Mouse (Mus musculus) left cerebral cortex, adult 9 months (tissue): ENCODE results near the gene Asb2.

Source experiments
- DNase-seq, 2 experiments: peaks; one replicate each; pipeline ENCODE4 v3.0.0; 2022; ENCODE audit warnings: low spot score in 2 of 2

Asb2 gene

DNA sequence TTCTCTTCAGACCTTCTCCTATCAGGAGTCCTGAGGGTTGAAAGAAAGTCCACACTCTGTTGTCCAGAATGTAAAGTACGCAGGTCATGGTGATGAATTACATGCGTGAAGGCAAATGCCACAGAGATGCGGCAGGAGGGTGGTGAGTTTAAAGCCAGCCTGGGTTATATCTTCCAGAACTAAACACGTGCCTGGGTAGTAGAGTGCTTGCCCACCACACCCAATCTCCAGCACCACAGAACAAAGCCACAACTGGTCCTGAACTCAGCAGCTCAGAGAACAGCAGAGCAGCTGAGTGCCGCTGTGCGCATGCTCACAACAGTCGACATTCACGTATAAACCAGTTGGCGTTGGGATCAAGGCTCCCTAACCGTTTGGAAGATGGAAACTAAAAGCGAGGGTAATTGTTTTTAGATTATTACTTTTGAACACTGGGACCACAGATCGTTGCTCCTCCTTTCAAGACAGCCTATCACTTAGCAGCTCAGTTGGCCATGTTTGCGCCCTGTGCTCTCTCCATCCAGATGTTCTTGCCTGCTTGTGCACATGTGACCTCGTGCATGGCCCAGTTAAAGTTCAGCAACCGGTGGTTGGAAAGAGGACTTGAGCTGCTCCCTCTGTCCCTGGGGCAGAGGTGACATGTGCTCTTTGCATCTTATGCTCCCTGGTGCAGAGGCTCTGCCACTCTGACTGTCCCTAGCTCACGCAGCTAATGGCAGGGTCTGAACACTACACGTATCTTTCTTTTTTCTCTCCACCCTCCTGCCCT, 5.9 kb upstream of the Asb2 start:
- DNase-seq = no peak

DNA sequence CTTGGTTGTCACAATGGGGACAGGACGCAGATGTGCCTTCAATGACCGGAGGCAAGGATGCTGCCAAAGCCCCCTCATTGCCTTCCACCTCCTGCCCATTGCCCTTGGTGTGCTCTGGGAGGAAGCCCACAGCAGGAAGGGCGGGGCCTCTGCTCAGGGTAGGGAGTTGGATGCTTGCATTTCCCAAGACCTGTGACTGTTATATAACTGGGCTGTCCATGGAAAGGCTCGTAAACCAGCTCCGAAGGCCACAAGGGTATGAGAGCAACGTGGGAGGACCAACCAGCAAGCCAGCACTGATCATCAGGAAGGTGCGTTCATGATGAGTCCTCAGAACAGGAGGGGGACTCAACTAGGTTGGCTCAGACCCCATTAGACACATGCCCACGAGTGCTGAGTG, 5.0 kb upstream of the Asb2 start:
- no peak for DNase-seq

DNA sequence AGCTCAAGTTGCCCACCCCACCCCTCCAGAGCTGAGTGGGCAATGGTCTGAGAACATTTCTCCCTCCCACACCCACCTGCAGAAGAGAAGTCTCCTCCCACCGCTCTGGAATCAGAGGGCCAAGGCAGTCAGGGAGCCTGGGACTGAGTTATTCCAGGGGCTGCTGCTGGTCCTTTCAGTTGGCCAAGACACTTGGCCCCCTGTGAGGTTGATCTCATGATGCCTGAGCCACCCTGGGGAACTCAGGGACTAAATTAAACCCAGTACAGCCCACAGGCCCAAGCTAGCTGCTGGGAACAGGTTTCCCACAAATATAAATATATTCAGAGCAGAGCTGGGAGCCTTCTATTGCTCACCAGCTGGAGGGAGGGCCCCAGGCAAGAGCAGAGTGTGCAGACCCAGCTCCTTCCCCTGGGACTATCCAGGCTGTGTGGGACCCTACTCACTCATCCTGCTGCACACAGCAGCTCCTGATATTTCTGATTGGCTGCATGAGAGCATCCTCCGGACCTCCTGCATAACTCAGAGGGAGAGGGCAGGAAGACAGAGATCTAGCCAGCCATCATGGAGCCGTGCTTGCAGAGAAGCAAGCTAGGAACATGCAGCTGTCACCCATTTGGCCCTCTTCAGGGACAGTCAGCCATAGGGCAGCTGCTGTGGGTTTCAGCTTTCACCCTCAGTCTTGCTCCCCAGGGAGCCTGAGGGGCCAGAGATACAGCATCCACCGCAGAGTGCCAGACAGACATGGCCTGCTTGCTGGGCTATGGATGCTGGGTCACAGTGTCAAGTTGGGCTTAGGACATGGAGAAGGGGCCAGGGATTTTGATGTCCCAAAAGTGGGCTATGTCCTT, 3.4 kb upstream of the Asb2 start:
- DNase-seq = no peak

DNA sequence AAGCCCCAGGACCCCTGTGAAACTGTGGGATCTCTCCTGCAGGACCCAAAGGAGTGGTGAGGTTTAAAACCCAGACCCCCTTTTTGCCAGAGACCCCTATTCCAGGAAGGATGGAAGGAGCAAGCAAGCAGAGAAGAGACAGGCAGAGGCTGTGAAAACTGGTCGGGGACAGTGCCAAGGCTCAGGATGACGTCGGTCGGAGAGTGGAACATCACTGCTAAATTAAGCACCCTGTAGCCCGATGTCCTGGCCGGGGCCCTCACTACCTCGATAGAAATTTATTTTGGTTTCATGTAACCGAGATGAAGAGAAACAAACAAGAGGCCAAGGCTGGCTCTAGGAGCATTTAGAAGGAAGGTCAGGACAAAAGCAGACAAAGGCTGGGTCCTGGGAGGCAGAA, 2.4 kb upstream of the Asb2 start:
- no peak for DNase-seq

DNA sequence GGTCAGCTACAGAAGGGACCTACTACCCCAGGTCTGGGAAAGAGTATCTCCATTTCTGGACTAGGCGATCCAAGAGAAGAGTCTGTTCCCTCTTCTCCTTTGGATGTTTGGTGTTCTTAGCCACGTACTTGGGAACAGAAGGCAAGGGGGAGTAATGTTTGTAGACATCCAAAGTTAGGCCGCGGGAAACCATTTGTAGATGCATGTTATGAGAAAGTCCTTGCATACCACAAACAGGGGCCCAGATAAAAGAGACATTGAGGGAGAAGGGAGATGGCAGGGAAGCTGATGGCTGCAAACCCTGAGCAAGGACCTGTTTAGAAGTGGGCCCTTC, 581 bp upstream of the Asb2 start:
- DNase-seq = no peak

DNA sequence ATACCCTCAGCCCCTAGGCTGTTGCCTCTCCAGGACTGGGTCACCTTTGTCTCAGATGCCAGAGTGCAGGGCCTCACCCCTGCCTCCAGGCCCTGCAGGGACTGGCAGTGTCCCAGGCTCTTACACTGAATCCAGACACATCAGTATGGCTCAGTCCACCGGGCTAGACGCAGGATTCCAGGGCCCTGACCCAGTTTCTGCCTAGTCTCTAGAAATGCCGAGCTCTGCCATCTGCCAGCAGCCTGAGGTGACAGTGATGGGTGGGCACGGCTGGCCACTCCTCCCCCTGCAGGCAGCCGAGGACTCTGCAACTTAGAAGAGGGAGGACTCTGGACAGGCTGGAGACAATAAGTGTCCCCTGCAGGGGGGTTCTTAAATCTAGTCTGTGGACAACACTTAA, 2.3 kb downstream of the Asb2 start:
- DNase-seq = no peak

DNA sequence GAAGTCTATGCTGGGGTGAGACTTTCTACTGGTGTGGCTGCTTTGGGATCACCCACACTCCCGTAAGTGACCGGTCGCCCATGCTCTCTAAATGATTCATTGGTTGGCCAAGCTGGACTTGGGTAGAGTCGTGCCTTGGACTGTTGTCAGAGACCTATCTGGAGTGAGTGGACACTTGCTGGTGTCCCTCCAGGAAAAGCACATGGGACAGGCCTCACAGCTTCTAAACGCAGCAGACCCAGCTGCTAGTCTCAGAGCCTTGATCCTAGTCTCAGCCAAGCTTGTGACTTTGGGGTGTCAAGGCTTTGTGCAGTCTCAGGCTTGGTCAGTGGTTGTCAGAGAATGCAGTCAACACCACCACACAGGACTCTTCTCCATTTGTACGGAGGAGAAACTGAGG, 3.1 kb downstream of the Asb2 start:
- DNase-seq = no peak

DNA sequence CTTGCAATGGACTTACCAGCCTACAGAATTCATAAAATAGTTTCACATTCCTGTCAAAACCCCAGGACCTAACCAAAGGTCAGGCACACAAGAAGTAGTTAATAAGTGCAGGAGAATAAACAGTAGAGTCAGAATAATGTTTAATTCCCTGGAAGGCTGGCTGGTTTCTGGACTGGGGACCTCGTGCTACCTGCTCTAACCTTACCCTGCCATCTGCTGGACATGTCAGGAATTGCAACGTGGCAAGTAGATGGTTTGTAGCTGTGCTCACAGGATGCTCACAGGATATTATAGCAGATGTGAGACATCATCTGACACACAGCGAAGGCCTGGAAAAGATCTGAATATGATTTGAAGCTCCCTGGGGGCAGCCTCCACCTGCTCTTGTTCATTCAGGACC, 7.3 kb downstream of the Asb2 start:
- DNase-seq = peak in 1 of 2 experiments; percentile 89

DNA sequence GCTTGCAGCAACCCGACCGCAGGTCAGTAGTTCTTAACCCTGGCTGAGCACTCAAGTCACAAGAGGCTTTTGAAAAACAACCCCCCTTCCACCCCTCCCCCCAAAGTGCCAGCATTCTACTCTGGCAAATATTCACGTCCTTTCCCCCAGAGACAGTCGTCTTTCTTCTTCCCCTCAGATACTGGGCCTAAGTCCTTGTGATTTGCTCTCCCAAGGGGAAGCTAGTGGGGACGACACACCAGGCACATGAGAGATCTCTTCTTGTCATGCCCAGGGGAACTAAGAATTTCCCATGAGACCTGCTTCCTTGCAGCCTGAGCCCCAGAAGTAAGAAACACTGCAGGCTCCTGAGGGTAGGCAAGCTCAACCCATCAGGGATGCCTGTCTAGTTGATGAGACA, 8.4 kb downstream of the Asb2 start:
- no peak for DNase-seq

DNA sequence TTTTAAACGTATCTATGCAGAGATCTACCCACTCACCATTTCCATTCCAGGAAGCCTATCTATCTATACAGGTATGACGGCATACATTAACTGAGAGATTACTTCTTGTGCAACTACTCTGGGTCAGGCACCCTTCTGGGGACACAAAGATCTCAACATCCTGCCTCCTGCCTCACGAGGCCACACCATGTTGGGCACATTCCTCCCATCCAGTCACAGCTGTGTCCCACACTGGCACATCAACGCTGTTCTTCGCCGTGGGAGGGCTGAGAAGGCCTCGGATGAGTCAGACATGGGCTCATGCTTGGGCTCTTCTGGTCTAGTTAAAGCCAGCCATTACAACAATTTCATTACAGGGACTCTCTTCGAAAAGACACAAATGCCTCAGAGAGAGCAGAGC, 8.9 kb downstream of the Asb2 start:
- peak in 1 of 2 experiments; percentile 62 for DNase-seq

DNA sequence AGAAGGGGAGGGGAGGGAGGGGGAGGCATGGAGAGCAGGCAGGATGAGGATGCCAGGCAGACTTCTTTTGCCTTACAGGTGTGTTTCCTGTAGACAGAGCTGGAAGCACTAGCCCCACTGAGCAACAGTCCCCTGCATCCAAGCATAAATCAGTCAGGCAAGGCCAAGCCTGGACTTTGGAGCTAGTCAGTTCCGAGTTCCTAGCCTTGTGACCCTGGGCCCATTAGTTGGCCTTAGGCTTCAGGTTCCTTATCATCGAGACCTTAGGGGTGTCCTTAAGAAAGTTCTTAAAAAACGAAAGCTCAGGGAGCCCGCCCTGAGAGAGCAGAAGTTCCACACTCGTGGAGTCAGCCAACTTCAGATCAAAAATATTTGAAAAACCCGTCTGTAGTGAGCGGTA, 10.9 kb downstream of the Asb2 start:
- DNase-seq = no peak

DNA sequence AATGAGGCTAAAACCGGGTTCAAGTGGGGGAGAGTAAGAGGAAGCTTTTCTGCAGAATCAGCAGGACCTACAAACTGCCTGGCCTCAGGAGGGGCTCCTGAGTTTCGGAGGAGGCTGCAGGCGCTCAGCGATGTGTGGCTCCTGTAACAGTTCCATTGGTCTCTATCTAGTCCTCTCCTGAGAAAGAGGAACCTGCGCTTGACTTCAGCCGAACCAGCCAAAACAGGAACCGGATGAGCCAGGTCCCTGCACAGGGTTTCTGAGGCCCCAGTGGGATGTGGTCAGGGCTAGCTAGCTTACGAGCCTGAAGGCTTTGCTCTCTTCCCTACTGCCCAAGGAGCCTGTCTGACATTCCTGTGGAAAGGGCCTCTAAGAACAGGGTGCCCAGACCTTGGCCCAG, 12.3 kb downstream of the Asb2 start:
- DNase-seq = no peak

DNA sequence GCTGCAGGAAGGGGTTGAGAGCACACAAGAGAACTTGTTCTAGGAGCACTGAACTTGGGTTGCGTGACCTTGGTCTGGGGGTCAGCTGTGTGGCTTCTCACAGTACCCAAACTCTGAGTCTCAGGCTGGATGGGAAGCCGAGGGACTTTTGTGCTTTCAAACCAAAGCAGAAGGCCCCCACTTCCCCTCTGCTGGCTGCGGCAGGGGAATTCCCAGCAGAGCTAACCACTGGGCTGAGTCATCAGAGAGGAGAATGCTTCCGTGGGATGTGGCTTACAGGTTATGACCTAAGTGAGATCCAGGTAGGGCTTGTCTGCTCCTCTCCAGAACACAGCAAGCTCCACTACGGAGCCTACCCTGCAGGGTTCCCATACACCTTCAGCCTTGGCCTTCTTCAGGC, 14.6 kb downstream of the Asb2 start:
- DNase-seq = no peak

DNA sequence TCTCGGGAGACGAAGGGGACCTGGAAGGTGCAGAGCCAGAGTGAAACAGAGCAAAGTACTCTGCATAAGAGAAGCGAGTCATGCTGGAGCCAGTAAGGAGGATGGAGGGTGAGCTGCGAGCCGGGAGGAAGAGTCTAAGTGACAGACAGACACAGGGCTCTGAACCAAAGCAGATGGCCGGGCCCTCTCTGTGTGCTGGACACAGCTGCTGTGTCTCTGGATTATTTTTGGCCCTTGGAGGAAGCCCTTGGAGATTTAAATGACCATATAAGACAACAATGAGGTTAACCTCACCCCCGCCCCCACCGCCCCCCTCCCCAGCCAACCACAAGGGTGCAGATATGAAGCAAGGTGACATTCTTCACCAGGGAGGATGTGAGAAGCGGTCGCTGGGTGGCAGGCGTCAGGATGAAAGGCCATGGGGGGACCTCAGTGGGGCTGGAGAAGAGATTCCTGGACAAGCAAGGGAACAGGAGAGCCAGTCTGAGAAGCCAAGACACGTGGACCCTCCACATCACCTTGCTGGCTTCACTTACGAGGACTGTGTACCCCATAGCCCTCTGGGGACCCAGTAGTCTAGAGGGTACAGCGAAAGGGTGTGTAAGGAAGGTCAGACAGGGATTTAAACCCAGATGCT, 17.5 kb downstream of the Asb2 start:
- no peak for DNase-seq

DNA sequence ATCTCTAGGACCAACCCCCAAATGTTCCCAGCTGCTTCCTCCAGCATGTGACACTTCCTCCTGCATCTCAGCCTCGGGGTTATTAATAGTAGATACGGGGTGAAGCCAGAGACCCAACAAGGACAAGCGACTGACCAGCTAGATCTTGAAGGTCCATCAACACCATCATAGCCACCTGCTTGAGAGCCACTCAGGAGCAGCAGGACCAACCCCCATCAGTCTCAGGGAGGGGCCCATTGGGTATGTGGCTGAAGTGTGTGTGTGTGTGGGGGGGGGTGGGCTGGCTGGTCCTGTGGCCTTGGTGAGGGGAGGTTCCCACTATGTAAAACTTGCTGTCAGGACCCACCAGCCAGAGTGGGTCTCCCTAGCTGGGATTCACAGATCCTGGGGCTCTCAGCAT, 19.0 kb downstream of the Asb2 start:
- no peak for DNase-seq

DNA sequence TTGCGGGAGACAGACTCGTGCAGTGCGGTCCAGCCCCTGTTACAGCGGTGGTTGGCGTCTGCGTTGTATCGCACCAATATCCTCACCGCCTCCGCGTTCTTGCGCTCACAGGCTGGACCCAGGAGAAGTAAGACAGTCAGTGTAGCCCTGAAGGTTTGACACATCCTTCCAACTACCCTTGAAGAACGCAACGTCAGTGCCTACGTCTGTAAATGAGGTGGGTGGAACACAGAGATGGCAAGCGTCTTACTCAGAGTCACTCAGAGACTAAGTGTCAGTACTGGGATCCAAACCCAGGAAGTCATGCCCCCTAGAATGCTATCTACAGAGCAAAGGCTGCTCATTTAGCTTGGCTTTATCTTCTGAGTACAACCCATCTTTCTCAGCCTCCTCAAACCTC, 22.4 kb downstream of the Asb2 start:
- DNase-seq = no peak

DNA sequence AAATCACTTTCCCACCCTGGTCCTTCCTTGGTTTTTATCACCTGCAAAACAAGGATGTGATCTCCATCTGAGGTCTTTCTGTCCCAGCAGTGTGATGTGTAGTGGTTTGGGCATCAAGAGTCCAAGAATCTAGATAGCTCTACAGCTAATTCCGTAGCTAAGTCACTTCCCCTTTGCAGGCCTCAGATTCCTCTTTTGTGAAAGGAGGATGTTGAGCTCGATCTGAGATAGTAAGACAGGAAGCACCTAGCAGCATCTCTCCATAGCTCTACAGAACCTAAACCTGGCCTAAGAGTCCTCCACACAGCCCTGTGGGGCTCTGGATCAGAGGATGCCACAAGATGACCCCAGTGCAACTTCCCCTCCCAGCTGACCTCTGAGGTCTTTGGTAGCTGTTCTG, 22.9 kb downstream of the Asb2 start:
- DNase-seq = no peak

DNA sequence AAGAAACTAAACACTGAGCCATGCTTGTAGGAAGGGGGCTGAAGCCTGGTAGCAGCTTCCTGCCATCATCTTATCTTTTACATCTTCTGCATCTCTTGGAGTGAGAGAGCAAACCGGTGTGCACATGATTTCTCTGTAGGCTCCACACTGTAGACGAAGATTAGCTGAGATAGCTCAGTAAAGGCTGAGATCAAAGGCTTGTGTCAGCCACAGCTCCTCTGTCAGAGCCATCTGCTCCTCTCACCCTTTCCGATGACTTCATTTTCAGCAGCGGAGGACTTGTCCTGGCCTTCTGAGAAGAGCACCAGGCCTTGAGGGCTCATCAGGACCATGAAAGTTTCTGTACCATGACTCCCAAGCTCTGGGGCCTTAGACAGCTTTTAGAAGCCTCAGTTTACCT, 24.3 kb downstream of the Asb2 start:
- DNase-seq = no peak

DNA sequence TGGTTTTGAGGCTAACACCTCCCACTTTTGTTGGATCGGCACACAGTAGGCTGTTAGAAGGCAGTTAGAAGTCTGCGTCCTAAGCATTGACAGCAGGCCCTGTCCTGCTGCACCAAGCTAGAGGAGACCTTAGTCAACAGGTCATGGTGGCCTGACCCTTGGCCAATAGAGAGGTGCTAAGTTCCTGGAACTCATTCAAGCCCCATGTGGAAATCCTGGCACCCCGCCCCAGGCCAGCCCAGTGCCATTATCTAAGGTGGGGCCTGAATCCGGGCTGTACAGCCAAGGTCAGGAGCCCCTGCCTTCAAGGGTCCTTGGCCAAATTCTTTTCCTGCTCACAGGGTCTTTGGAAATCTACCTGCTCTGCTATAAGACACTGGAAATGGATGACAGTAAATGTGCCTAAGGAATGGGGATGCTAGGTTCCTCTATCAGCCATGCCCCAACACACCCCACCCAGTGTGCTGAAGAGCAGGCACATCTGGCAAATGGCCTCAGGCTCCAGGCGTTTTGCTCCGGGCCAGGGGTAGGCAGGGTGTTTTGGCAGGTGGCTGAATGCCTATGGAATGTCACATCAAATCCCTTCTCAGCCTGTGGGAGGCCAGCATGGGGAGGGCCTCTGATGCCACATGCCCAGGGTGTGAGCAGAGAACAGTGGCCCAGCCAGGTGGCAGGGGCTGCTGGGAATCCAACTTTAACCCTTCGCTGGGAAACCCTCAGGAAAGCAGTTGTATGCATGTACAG, 27.2 kb downstream of the Asb2 start:
- no peak for DNase-seq

DNA sequence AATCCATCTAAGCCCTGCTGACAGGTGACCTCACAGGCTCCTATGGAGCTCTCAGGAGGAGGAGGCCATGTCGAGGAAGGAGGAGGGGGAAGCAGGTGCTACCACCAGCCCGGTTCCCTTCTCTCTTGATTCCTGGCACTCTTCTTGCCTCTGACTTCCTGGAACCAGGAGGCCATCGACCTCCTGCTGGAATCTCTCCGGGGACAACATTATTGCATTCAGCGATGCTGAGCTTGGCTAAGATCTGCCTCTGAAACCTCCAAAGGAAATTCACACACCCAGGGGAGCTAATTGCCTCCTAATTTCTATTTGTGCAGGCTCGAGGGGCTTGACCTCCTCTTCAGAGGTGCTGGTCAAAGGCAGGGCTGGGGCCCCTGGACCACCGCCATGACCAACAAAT, 28.7 kb downstream of the Asb2 start:
- no peak for DNase-seq

DNA sequence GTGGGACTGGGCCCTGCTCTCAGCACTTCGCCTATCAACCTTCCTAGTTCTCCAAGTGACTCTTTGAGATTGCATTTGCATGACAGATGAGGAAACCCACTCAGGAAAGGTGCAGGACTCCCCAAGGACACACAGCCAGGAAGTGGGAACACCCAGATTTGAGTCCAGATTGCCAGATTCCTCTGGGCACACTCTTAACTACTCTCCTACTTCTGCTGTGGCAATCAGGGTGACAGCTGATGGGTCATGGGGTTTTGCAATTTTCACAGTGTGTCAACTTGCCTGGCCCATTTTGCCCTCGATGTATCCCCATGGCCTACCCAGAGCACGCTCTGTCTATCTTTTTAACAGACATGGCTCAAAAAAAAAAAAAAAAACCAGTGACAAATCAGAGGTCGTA, 29.2 kb downstream of the Asb2 start:
- no peak for DNase-seq

DNA sequence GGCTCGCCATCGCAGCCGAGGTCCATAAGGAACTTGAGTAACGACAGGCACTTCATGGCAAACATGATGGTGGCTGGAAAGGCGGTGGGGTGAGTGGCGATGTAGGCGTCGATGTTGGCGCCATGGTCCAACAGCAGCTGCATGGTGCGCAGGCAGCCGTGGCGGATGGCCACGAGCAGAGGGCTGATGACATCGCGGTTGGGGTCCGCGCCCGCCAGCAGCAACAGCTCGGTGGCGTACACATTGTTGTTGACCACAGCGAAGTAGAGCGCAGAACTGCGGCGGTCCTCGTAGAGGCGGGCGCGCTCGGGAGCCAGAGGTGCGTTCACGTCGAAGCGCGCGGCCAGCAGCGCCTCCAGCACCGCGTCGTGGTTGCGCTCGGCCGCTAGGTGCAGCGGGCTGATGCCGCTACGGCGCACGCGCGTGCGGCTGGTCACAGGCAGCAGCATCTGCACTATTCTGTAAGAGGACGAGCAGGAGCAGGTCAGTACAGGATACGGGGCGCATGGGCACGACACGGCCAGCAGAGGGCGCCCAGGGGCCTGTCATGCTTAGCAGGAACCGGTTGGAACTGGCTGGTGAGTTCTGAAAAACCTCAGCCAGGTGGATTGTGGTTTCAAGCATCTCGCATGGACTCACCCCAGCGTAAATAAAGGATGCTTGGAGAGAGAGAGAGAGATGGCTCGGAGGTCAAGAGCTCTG, 30.5 kb downstream of the Asb2 start:
- peak; percentile 52 to 90 for DNase-seq
